Mouse (Mus musculus): Measurements from ENCODE around the gene Olfr95.

- TF ChIP-seq CTCF (IDR thresholded peaks at IDR 0.05; ENCODE audit: low read depth) (no peak), EP300 (IDR thresholded peaks at IDR 0.05; ENCODE audit: low read depth) (no peak)
Measured at GRCm38 (mm10) chr17:37249460-37249859, 36.5 kb upstream of the Olfr95 start.
